Mouse (Mus musculus): ENCODE results near the gene Slco4a1.

DNA sequence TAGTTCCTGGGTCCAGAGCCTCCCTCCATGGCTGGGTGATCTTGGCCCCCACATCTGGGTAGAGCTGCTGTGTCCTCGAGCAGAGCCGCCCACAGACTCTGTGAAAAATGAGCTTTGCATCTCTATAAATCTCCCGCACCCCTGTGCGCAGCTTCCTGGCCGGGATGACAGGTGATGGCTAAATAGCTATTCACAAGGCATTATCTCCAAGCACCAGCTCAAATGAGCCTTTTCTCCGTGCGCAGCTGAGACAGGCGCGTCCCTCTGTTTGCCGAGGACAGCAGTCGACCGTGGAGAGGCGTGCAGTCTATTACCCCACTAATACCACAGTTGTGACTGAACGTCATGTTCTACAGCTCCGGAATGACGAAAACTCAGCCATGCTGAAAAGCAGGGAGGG is 26.2 kb downstream of the Slco4a1 start:
- TF ChIP-seq ZC3H11A (IDR thresholded peaks at IDR 0.05; ENCODE audit: borderline replicate concordance, low read depth, low read length) (no peak), MAFK (IDR thresholded peaks at IDR 0.05; ENCODE audit: insufficient read depth, low read depth, low read length) (no peak), CHD2 (IDR thresholded peaks at IDR 0.05; ENCODE audit: low read depth, low read length) (no peak)

All from ES-E14 (cell line).